Mouse (Mus musculus) brain, embryonic 14.5 days (tissue): ENCODE data around the gene Gm49320. TPM values are rescaled to one million over a fixed set of nuclear protein-coding genes. Genes with fewer than 3 reads are reported as not detected.

ENCODE experiments used
- DNase-seq: peaks from one replicate; pipeline ENCODE4 v3.0.0-alpha.2; 2011; ENCODE audit warnings: low read depth
- CTCF ChIP-seq: fragments of 200-500 bp; IDR thresholded peaks from 2 replicates; pipeline ENCODE4 v1.5.1; 2012; ENCODE audit warnings: inconsistent platforms, mild to moderate bottlenecking, moderate library complexity, borderline replicate concordance; ENCODE audit not compliant: insufficient read depth, insufficient read length; ENCODE audit errors: extremely low read depth
- POLR2A ChIP-seq: fragments of 200-500 bp; IDR thresholded peaks from 2 replicates; pipeline ENCODE4 v1.6.1; 2012; ENCODE audit warnings: mild to moderate bottlenecking, inconsistent platforms, borderline replicate concordance; ENCODE audit not compliant: poor library complexity, insufficient read depth, insufficient read length, severe bottlenecking; ENCODE audit errors: extremely low read depth
- polyA plus RNA-seq: library from polyadenylated mRNA; depleted of rRNA; stranded (reverse); fragments of >200 nt; gene quantifications from 2 replicates; pipeline ENCODE4 v1.2.3, GENCODE M21; 2012

Gene Gm49320
- polyA plus RNA-seq, 1 experiment: 5.6 TPM

DNA sequence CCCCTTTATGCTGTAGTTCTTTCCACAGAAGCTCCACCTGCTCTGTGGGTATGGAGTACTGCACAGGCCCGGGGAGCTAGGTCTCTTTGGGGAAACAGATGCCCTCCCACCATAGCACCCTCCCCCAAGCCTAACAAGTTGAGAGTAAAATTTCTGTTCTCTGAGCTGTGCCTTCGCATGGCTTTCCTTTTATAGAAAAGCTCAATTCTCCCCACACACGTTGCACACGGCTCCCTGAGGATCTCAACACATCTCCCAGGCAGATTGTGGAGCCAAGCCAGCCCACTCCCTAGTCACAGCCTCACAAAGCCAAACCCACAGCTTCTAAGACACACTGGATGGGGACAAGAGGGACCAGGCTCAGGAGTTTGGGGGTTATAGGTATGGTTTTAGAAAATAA lies 18.2 kb downstream of the Gm49320 start:
- DNase-seq: peak; percentile 44

DNA sequence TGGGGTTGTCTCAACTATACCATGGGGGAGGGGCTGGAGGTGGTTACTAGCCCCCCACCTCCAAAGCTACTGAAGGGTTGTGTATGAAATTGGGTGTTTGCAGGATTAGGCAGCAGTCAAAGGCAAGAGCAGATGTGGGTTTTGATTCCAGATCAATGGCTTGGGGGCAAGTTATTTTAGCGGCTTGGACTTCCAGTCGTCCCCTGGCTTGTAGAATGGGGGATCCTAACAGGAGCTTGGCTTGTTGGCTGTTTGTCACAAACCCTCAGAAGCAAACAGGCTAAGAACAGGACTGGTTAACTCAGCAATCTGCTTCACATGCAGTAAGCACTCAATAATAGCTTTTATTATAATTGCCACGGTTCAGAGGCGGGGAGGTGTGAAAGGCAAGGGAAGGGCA lies 18.7 kb downstream of the Gm49320 start:
- TF ChIP-seq POLR2A: no peak
- TF ChIP-seq CTCF: no peak
- no peak for DNase-seq

More for the DNA sequence above, 18.2 kb downstream of the Gm49320 start:
- TF ChIP-seq POLR2A (no peak), CTCF (no peak)

DNA sequence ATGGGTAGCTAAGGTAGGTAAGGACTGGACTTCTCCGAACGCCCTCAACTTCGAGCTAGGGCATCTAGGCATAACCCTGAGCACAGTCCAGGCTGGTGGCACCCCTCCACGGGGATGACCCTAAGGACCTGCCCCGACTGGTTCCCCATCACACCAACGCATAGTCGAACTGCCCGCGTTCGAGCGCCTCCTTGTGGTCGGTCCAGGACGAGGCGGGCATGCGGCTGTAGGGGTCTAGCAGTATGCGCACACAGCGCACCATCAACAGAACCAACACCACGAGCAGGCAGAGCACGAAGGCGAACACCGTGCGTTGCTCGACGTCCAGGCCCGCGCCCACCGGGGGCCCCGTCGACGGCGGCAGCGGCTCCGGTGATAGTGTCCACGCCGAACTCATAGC lies 19.6 kb downstream of the Gm49320 start:
- DNase-seq: peak; percentile 89
- no peak for TF ChIP-seq POLR2A
- peak; percentile 94 for TF ChIP-seq CTCF

DNA sequence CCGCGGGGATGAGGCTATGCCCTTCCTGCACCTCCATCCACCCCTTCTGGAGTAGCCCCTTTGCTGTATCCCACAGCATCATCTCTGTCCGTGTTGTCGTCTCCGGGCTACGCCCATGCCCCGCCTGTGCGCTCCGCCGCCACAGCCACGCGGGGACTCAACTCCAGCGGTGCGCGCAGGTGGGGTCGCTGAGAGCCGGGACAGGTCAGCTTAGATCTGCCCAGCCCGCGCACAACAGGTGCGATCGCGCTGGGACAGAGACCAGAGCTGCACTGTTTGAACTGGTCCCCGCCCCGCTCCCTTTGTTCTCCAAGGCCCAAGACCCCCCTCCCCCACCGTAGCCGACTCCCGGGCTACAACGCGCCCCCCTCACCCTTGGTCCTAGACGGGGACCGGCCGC lies 20.0 kb downstream of the Gm49320 start:
- no peak for TF ChIP-seq POLR2A
- TF ChIP-seq CTCF: no peak
- no peak for DNase-seq

DNA sequence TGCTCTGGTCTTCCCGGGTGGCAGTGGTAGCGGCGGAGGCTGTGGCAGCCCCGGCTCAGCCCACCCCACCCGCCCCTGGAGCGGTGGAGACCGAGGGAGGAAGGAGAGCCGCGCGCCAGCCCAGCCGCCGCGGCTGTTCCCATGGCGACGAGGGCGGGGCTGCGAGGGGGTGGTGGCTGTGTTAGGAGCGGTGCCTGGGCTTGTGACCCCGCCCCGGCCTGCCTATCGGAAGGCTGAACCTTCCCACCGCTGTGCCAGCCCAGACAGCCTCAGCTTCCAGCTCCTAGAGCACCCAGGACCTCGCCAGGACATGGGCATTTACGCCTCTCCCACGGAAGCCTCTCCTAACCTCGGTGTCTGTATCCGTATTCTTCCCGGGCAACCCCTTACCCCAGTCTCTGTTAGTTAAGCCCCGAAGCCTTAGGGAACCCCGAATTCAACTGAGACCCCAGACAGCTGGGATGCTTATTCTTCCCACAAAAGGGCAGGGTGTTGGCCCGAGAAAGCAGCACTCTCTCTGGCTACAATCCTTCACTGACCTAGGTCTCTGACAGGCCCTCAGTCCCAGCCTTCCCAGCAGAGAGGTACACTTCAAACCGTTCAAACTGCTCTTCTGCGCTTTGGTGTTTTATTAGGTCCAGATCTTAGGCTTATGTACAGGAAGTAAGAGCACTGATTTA lies 20.6 kb downstream of the Gm49320 start, which contains the start of gene Ctxn1:
Ctxn1 (minus strand) TSS at position 150 of the 680 bp plus-strand sequence.
- DNase-seq: peak; percentile 97
- TF ChIP-seq POLR2A (peak; percentile 63), CTCF (no peak)

DNA sequence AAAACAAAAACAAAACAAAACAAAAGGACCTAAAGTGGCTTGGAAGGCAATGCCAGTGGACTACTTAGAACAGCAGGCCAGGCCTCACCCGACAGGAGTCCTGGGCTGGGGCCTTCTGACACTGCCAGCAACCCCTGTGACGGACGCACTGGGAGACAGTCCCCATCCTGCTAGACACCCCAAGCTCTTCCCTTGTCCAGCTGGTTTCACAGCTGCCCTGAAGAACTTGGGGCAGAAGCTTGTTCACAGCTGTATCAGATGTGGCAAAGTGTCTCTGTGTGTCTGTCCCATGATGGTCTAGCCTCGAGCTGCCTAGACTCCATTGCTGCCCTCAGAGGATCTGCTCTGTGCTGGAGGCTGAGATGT lies 21.1 kb downstream of the Gm49320 start:
- no peak for TF ChIP-seq CTCF

DNA sequence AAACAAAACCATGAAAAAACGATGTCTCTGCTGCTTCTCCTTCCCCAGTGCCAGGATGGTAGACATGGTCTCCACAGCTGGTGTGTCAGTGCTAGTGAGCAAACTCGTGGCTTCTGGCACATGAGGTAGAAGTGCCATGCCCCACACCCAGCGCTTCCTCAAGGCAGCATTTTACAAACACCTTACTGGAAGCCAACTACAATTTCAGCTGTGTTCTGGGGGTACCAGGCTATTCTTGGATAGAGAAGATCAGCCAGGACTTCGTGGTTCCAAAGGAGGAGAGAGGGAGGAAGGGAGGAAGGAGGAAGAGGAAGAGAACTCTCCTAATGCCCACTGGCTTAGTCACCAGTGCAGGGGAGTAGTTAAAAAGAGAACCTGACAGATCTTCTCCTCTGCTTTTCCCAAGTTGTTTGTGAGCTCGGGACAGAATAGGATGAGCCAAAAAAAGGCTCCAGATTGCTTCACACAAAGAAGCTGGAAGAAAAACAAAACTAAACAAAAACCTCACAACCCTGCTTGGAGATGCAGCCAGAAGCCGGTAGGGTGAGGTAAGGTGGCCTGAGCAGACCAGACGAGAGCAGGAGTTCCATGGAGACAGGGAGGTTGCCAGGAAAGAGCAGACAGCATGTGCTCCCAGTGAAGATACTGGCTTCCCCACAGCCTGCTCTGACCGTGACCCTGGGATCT lies 24.6 kb downstream of the Gm49320 start:
- TF ChIP-seq CTCF: no peak
- TF ChIP-seq POLR2A: no peak
- no peak for DNase-seq

More for the DNA sequence above, 21.1 kb downstream of the Gm49320 start:
- DNase-seq: no peak

DNA sequence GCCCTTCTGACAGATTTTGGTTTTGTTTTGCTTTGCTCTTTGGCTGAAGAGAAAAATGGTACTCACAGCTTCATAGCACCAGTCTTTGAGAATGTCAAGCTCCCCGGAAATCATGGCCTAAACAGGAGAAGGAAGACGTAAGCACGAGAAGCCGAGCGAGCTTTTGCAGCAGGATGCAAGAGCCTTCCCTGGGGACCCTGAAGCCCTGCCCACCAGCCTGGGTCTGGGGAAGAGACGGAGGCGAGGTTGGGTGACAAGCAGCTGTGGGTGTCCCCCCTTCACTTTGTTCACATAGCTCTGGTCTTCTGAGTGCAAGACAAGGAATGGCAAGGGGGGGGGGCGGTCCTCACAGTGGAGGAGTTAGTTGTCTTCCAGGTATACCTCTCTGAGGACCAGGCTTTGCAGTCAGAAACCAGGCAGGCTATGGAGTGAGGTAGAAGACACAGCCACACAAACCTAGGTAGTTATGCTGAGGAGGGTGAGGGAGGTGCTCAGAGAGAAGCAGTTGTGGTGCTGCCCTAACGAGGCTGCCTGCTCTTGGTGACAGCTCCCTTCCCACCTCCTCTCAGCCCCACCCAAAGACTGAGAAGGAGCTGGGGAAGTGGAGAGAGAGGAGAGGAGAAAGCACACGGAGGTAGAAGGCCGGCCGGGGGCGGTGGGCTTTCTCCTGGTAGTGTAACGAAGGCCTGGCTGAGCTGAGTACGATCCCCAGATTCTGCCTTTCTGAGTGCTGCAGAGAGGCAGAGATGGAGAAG lies 26.7 kb downstream of the Gm49320 start:
- TF ChIP-seq POLR2A: no peak

DNA sequence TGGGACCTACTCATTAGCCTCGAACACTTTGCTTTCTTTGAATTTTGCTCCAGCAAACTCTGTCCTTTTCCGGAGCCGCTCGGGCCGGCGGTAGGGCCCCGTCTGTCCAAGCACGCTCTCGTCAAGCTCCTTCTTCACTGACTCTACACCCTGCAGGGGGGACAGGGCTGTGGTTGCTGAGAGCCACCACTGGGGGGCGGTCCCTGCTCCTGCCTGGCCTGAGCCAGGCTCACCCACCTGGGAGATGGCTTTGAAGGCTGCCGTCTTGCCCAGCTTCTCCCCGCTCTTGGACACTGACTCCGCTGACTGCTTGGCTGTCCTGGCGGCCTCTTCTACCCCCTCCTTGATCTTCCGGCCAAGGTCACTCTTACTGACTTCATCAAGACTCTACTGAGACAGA lies 29.0 kb downstream of the Gm49320 start:
- no peak for TF ChIP-seq POLR2A
- peak; percentile 45 for TF ChIP-seq CTCF
- no peak for DNase-seq

More for the DNA sequence above, 26.7 kb downstream of the Gm49320 start:
- no peak for DNase-seq

DNA sequence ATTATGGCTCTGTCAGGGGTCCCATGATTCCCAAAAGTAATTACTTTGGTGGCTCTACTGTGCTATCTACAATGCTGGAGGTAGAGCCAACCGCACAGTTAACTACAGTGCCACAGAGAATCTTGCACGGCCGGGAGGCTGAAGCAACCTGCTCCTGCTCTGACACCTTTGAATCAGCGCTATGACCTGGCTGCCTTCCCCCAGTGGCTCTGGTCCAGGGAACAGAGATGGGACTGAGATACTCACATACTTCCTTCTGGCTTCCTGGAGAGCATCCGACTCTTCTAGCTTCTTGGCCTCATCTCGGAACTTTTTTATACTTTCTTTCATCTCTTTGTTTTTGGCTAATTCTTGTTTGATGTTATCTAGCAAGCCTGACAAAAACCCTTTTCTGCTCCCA lies 30.9 kb downstream of the Gm49320 start:
- no peak for TF ChIP-seq CTCF
- TF ChIP-seq POLR2A: no peak
- no peak for DNase-seq

DNA sequence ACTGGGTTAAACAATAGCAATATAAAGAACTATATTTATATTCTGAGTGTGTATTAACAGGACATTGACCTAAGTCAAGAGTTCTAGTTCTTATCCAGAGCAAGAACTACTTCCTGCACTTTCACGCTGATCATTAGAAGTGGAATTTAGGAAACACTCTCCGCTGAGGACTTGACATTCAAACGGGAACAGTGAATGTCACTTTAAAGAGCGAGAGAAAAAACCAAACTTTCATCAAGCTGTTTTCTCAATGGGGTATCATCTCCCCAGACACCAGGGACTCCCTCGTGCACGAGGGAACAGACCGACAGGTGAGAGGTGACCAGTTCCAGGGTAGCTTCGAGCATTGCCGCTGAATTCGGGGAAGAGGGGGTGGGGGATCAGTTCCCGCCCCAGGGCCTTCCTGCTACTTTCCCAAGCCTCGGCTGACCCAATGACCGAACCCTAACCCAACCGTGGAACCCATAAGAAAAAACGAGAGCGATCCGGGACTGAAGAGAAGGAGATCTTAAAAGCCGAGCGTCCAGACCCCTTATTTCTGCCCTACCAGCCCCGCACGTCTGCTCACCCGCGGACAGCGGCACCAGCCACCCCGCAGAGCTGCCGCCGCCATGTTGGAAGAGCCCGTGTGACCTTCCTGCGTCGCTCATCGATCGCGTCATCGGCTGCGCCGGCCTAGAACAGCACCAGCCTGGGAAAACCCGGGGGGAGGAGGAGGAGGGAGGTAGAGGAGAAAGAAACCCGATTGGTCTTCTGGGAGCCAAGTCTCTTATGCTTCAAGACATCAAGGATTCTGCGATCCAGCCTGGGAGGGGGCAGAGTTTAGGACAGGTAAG lies 36.8 kb downstream of the Gm49320 start, which contains the start of gene Timm44:
Timm44 (minus strand) TSS at position 639 of the 836 bp plus-strand sequence.
- peak; percentile 37; the same call in 1 of the 2 replicates for TF ChIP-seq POLR2A
- TF ChIP-seq CTCF: no peak
- peak; percentile 99 for DNase-seq

DNA sequence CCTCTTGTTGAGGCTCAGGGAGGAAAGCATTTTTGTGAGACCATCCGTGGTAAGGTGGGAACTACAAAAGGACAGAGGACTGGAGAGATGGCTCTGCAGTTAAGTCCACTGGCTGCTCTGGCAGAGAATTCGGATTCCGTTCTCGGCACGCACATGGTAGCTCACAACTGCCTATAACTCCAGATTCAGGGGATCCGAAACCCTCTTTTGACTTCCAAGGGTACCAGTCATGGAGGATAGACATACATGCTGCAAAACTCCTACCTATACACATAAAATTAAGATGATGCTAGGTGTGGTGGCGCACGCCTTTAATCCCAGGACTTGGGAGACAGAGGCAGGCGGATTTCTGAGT lies 37.4 kb downstream of the Gm49320 start:
- no peak for DNase-seq
- TF ChIP-seq POLR2A (no peak), CTCF (no peak)
